Mouse (Mus musculus) hematopoietic stem cell, adult 5-6 weeks (primary cell): Measurements from ENCODE around the gene Kdelc2. TPM values are rescaled to one million over a fixed set of nuclear protein-coding genes. Genes with fewer than 3 reads are reported as not detected.

Source experiments
- ATAC-seq, 2 experiments: fragments of 125-278 bp in 1 of 2; replicated peaks in 1 of 2; 2 replicates each; pipeline ENCODE4 v1.8.0; 2016 to 2017; ENCODE audit warnings: inconsistent platforms in 2 of 2, mild to moderate bottlenecking in 2 of 2, moderate number of reproducible peaks in 2 of 2, low read depth in 1 of 2, moderate TSS enrichment in 1 of 2; ENCODE audit not compliant: low FRiP score in 2 of 2, poor library complexity in 2 of 2, severe bottlenecking in 2 of 2, insufficient read depth in 1 of 2, low TSS enrichment in 1 of 2
- total RNA-seq: library from RNA; stranded (forward); fragments of 172-1452, 232-1000 nt; gene quantifications from 2 replicates; pipeline ENCODE4 v1.2.3, GENCODE M21; 2017

Gene Kdelc2
- 14.1 and 18.0 TPM in 2 replicates for total RNA-seq

- ATAC-seq: peak; percentile 73 to 86
Measured at GRCm38 (mm10) chr9:53383951-53384866, at the start of gene Kdelc2. Kdelc2 (plus strand) TSS chr9:53384025.

- no peak for ATAC-seq
Measured at GRCm38 (mm10) chr9:53335131-53335530, 48.7 kb upstream of the Kdelc2 start.

GRCm38 (mm10) chr9:53339603-53340002 is 44.2 kb upstream of the Kdelc2 start:
- ATAC-seq: no peak

- no peak for ATAC-seq
Measured at GRCm38 (mm10) chr9:53340328-53340916, 43.4 kb upstream of the Kdelc2 start.

GRCm38 (mm10) chr9:53340969-53341368 is 42.9 kb upstream of the Kdelc2 start:
- no peak; a peak in 1 of 4 replicates for ATAC-seq

GRCm38 (mm10) chr9:53341981-53342380 is 41.8 kb upstream of the Kdelc2 start:
- ATAC-seq: no peak

GRCm38 (mm10) chr9:53344646-53345432 is 39.0 kb upstream of the Kdelc2 start:
- no peak for ATAC-seq

GRCm38 (mm10) chr9:53345728-53346127 is 38.1 kb upstream of the Kdelc2 start:
- ATAC-seq: no peak

GRCm38 (mm10) chr9:53346402-53346801 is 37.4 kb upstream of the Kdelc2 start:
- no peak for ATAC-seq

- ATAC-seq: no peak
Measured at GRCm38 (mm10) chr9:53349211-53349610, 34.6 kb upstream of the Kdelc2 start.

- no peak for ATAC-seq
Measured at GRCm38 (mm10) chr9:53350331-53350730, 33.5 kb upstream of the Kdelc2 start.

- no peak for ATAC-seq
Measured at GRCm38 (mm10) chr9:53351899-53352298, 31.9 kb upstream of the Kdelc2 start.

GRCm38 (mm10) chr9:53353161-53353560 is 30.7 kb upstream of the Kdelc2 start:
- no peak for ATAC-seq

- peak; percentile 64 to 65; a peak in 3 of 4 replicates for ATAC-seq
Measured at GRCm38 (mm10) chr9:53356219-53357155, 27.3 kb upstream of the Kdelc2 start.

GRCm38 (mm10) chr9:53371339-53371738 is 12.5 kb upstream of the Kdelc2 start:
- no peak for ATAC-seq

- ATAC-seq: no peak
Measured at GRCm38 (mm10) chr9:53375907-53376306, 7.9 kb upstream of the Kdelc2 start.

GRCm38 (mm10) chr9:53376820-53377219 is 7.0 kb upstream of the Kdelc2 start:
- ATAC-seq: 0 out of 4 replicates have a peak, but pooled peaks of 1 of the 2 experiments have one; percentile 22
